Mouse (Mus musculus): ENCODE data around the gene Fam53b. TPM values are rescaled to one million over a fixed set of nuclear protein-coding genes. Genes with fewer than 3 reads are reported as not detected.

Gene Fam53b
- total and polyA plus RNA-seq, 3 experiments = 15.6 to 30.9 (median 22.1) TPM

GRCm38 (mm10) chr7:132799119-132800016 is 14.3 kb downstream of the Fam53b start:
- DNase-seq (ENCODE audit: extremely low read depth) = no peak
- TF ChIP-seq POLR2A (IDR thresholded peaks at IDR 0.05; ENCODE audit: low read depth, low read length) = no peak
- no peak for TF ChIP-seq POLR2AphosphoS2 (IDR thresholded peaks at IDR 0.05; ENCODE audit: low read depth, low read length)
- no peak for TF ChIP-seq MYC (IDR thresholded peaks at IDR 0.05; ENCODE audit: low read depth, low read length)
- TF ChIP-seq ELF1 (IDR thresholded peaks at IDR 0.05; ENCODE audit: low read depth, low read length) = no peak
- no peak for TF ChIP-seq CHD1 (IDR thresholded peaks at IDR 0.05; ENCODE audit: low read depth, low read length)
- TF ChIP-seq RCOR1 (conservative IDR thresholded peaks at IDR 0.05; ENCODE audit: low read depth, low read length) = no peak
- dilution Hi-C loops (cut with MboI; ENCODE audit: extremely low pct_ligation_motif_present, extremely low pct_unique_long_range_greater_than_20kb, low sequenced_read_pairs) = no loop called here
- Histone ChIP-seq H3K4me2 (ENCODE audit: insufficient read depth, low read depth, poor library complexity, severe bottlenecking) (no peak overlapping the region), H3K36me3 (replicated peaks in 1 of 2; ENCODE audit: control insufficient read depth in 1 of 2, insufficient read depth in 1 of 2, low read length in 1 of 2) (peaks cover 8 to 85% of the 10 kb centered on the region in 2 experiments), H3K4me3 (replicated peaks in 1 of 3; ENCODE audit: low read depth in 2 of 3, low read length in 2 of 3, poor library complexity in 1 of 3) (no peak overlapping the region), H3K27ac (ENCODE audit: insufficient read depth, low read depth) (no peak overlapping the region), H3K9me3 (replicated peaks; ENCODE audit: low read length) (no peaks in the 10 kb centered on the region), H3K9ac (ENCODE audit: insufficient read depth, low read depth) (no peak overlapping the region), H3K4me1 (ENCODE audit: control insufficient read depth in 1 of 2, insufficient read depth in 2 of 2) (peaks cover 25 to 75% of the 10 kb centered on the region in 2 experiments), H3K27me3 (replicated peaks) (no peaks in the 10 kb centered on the region), H3K79me2 (replicated peaks; ENCODE audit: control insufficient read depth, extremely low read depth, insufficient read depth, poor library complexity, severe bottlenecking) (peaks cover 32% of the 10 kb centered on the region)
- in situ Hi-C loops (cut with MboI; ENCODE audit: low pct_ligation_motif_present, low pct_unique_long_range_greater_than_20kb, low sequenced_read_pairs) = no loop called here

- H3K4me1 ChIP-seq (ENCODE audit: control insufficient read depth in 1 of 2, insufficient read depth in 2 of 2) = peaks cover 16 to 75% of the 10 kb centered on the region in 2 experiments
- dilution Hi-C loops (cut with MboI; ENCODE audit: extremely low pct_ligation_motif_present, extremely low pct_unique_long_range_greater_than_20kb, low sequenced_read_pairs) = no loop called here
- TF ChIP-seq SIN3A (IDR thresholded peaks at IDR 0.05; ENCODE audit: low read length) = no peak
- no peak for TF ChIP-seq IRF4 (IDR thresholded peaks at IDR 0.05; ENCODE audit: low read depth, low read length)
- no peak for TF ChIP-seq PAX5 (IDR thresholded peaks at IDR 0.05; ENCODE audit: low read length)
Measured at GRCm38 (mm10) chr7:132795141-132795540, 18.5 kb downstream of the Fam53b start.

GRCm38 (mm10) chr7:132793467-132793866 is 20.2 kb downstream of the Fam53b start:
- in situ Hi-C loops (cut with MboI; ENCODE audit: low pct_ligation_motif_present, low pct_unique_long_range_greater_than_20kb, low sequenced_read_pairs) (no loop called here), dilution Hi-C loops (cut with MboI; ENCODE audit: extremely low pct_ligation_motif_present, extremely low pct_unique_long_range_greater_than_20kb, low sequenced_read_pairs) (no loop called here)
- peaks cover 11 to 73% of the 10 kb centered on the region in 2 experiments for H3K4me1 ChIP-seq (ENCODE audit: control insufficient read depth in 1 of 2, insufficient read depth in 2 of 2)
- peaks cover 8 to 79% of the 10 kb centered on the region in 2 experiments for H3K36me3 ChIP-seq (replicated peaks in 1 of 2; ENCODE audit: control insufficient read depth in 1 of 2, insufficient read depth in 1 of 2, low read length in 1 of 2)
- TF ChIP-seq MEF2A (IDR thresholded peaks at IDR 0.05; ENCODE audit: borderline replicate concordance, low read depth, low read length) = no peak
- TF ChIP-seq POLR2AphosphoS2 (IDR thresholded peaks at IDR 0.05; ENCODE audit: low read depth, low read length) = no peak
- TF ChIP-seq KAT2A (IDR thresholded peaks at IDR 0.05; ENCODE audit: insufficient replicate concordance, low read length) = no peak
- TF ChIP-seq MAFK (IDR thresholded peaks at IDR 0.05; ENCODE audit: insufficient replicate concordance, low read length) = no peak
- TF ChIP-seq CHD1 (IDR thresholded peaks at IDR 0.05; ENCODE audit: low read depth, low read length) = no peak
- no peak for TF ChIP-seq JUN (IDR thresholded peaks at IDR 0.05; ENCODE audit: insufficient read depth, low read depth, low read length)
- no peak for TF ChIP-seq TBP (conservative IDR thresholded peaks at IDR 0.05; ENCODE audit: low read depth, low read length)
- no peak for TF ChIP-seq UBTF (IDR thresholded peaks at IDR 0.05; ENCODE audit: low read depth, low read length)
- no peak for TF ChIP-seq SIN3A (IDR thresholded peaks at IDR 0.05; ENCODE audit: low read length)
- no peak for TF ChIP-seq ZMIZ1 (IDR thresholded peaks at IDR 0.05; ENCODE audit: low read depth, low read length)
- TF ChIP-seq ZNF384 (IDR thresholded peaks at IDR 0.05; ENCODE audit: low read depth, low read length) = no peak
- no peak for TF ChIP-seq HCFC1 (IDR thresholded peaks at IDR 0.05; ENCODE audit: low read depth, low read length)
- no peaks in the 10 kb centered on the region for H3K9me3 ChIP-seq (replicated peaks; ENCODE audit: low read length)
- H3K79me2 ChIP-seq (replicated peaks; ENCODE audit: control insufficient read depth, extremely low read depth, insufficient read depth, poor library complexity, severe bottlenecking) = peaks cover 41% of the 10 kb centered on the region
- DNase-seq (ENCODE audit: extremely low read depth) = no peak
- no peak overlapping the region for H3K9ac ChIP-seq (ENCODE audit: insufficient read depth, low read depth)
- no peak overlapping the region for H3K4me3 ChIP-seq (replicated peaks in 1 of 3; ENCODE audit: low read depth in 2 of 3, low read length in 2 of 3, poor library complexity in 1 of 3)
- H3K4me2 ChIP-seq (ENCODE audit: insufficient read depth, low read depth, poor library complexity, severe bottlenecking) = no peak overlapping the region
- H3K27ac ChIP-seq (ENCODE audit: insufficient read depth, low read depth) = no peak overlapping the region
- no peaks in the 10 kb centered on the region for H3K27me3 ChIP-seq (replicated peaks)

More at GRCm38 (mm10) chr7:132795141-132795540, 18.5 kb downstream of the Fam53b start:
- DNase-seq (ENCODE audit: extremely low read depth) = no peak
- H3K36me3 ChIP-seq (replicated peaks in 1 of 2; ENCODE audit: control insufficient read depth in 1 of 2, insufficient read depth in 1 of 2, low read length in 1 of 2) = peaks cover 5 to 82% of the 10 kb centered on the region in 2 experiments
- H3K79me2 ChIP-seq (replicated peaks; ENCODE audit: control insufficient read depth, extremely low read depth, insufficient read depth, poor library complexity, severe bottlenecking) = peaks cover 39% of the 10 kb centered on the region
- H3K27me3 ChIP-seq (replicated peaks) = no peaks in the 10 kb centered on the region
- H3K9ac ChIP-seq (ENCODE audit: insufficient read depth, low read depth) = no peak overlapping the region
- no peak overlapping the region for H3K4me3 ChIP-seq (replicated peaks in 1 of 3; ENCODE audit: low read depth in 2 of 3, low read length in 2 of 3, poor library complexity in 1 of 3)
- no peak overlapping the region for H3K4me2 ChIP-seq (ENCODE audit: insufficient read depth, low read depth, poor library complexity, severe bottlenecking)
- in situ Hi-C loops (cut with MboI; ENCODE audit: low pct_ligation_motif_present, low pct_unique_long_range_greater_than_20kb, low sequenced_read_pairs) = no loop called here
- H3K27ac ChIP-seq (ENCODE audit: insufficient read depth, low read depth) = no peak overlapping the region
- H3K9me3 ChIP-seq (replicated peaks; ENCODE audit: low read length) = no peaks in the 10 kb centered on the region

All from CH12.LX (cell line).